Mouse (Mus musculus) midbrain, embryonic 15.5 days (tissue): ENCODE data around the gene Trf. TPM values are rescaled to one million over a fixed set of nuclear protein-coding genes. Genes with fewer than 3 reads are reported as not detected.

Source experiments
- ATAC-seq: fragments of 200-750 bp; cut with Nextera tagmentation; replicated peaks from 2 replicates; pipeline ENCODE4 v1.8.0; 2017; ENCODE audit warnings: moderate TSS enrichment
- H3K27ac ChIP-seq: fragments of 300-500 bp; sonication (generic); 2 replicates; pipeline ENCODE4 v1.5.1; 2015; ENCODE audit warnings: mild to moderate bottlenecking, inconsistent platforms
- H3K27me3 ChIP-seq: fragments of 300-500 bp; sonication (generic); replicated peaks from 2 replicates; pipeline ENCODE4 v1.6.1; 2015; ENCODE audit warnings: inconsistent platforms
- H3K36me3 ChIP-seq: fragments of 300-500 bp; sonication (generic); replicated peaks from 2 replicates; pipeline ENCODE4 v1.6.1; 2015; ENCODE audit warnings: inconsistent platforms
- H3K4me1 ChIP-seq: fragments of 300-500 bp; sonication (generic); 2 replicates; pipeline ENCODE4 v1.6.1; 2015; ENCODE audit warnings: inconsistent platforms
- H3K4me2 ChIP-seq: fragments of 300-500 bp; sonication (generic); 2 replicates; pipeline ENCODE4 v1.6.1; 2015; ENCODE audit warnings: inconsistent platforms, mild to moderate bottlenecking, moderate library complexity
- H3K4me3 ChIP-seq: fragments of 300-500 bp; sonication (generic); 2 replicates; pipeline ENCODE4 v1.5.1; 2015; ENCODE audit warnings: mild to moderate bottlenecking, inconsistent platforms
- H3K9ac ChIP-seq: fragments of 300-500 bp; sonication (generic); 2 replicates; pipeline ENCODE4 v1.6.1; 2015; ENCODE audit warnings: mild to moderate bottlenecking, inconsistent platforms
- H3K9me3 ChIP-seq: fragments of 300-500 bp; sonication (generic); 2 replicates; pipeline ENCODE4 v1.6.1; 2016; ENCODE audit warnings: inconsistent platforms
- WGBS: fragments of 180-500 bp; shearing (Covaris S2); methylation state at CpG from one replicate; pipeline ENCODE4 v1.1.7; 2015; ENCODE audit warnings: mixed read lengths; 5-methylcytosine and 5-hydroxymethylcytosine counted together
- polyA plus RNA-seq: library from polyadenylated mRNA; unstranded; fragments of >200 nt; fragmentation: Nextera tagmentation; extraction: Ambion mirVana; gene quantifications from 2 replicates; pipeline ENCODE4 v1.2.1, GENCODE M21; 2015

Gene Trf
- polyA plus RNA-seq, 1 experiment from 2014 or later: 35.0 TPM

DNA sequence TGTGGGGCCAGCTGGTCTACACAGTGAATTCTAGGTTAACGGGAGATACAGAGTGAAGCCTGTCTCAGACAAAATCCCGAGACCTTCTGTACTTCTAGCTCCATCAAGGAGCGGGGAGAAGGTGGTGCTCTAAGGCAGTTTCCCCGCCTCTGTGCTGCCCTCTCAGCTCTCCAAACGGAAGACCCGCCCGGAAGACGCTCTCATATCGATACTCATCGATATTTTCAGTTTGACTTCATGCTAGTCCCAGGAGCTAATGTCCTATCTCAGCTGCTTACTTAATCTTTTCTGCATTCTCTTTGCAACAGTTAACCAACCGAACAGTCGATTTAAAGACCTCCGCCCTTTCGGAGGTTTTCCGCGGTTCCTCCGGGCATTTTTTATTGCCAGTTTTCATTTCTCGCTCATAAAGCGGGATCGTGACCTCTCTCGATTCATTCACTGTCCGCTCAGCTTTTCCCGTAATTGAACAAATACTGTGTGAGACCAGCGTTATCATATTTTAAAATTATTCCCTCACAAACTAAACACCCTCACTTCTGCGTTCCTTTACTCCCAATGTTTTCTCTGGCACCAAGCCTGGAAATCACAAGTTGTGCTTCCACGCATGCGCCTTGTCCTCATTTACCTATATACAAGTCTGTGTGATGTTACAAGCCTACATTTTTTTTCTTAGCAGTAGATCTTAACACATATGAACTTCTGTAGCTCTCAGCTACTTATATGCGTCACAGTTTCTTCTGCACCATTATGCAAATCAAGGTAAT, 17.4 kb downstream of the Trf start:
- H3K27ac ChIP-seq: no peak overlapping the region
- no peaks in the 10 kb centered on the region for H3K9me3 ChIP-seq
- 0 out of 2 replicates have a peak, but pooled peaks cover 3% of the 10 kb centered on the region for H3K4me1 ChIP-seq
- no peak overlapping the region for H3K4me2 ChIP-seq
- ATAC-seq: no peak
- H3K27me3 ChIP-seq: no peaks in the 10 kb centered on the region
- no peak overlapping the region for H3K9ac ChIP-seq
- no peaks in the 10 kb centered on the region for H3K36me3 ChIP-seq
- H3K4me3 ChIP-seq: no peak overlapping the region
- 77% methylated on average over 28 of the region's 28 CpGs for WGBS

- 52% methylated on average over 6 of the region's 6 CpGs for WGBS
- Histone ChIP-seq H3K4me3 (no peak overlapping the region), H3K9ac (no peak overlapping the region), H3K27me3 (no peaks in the 10 kb centered on the region), H3K27ac (no peak overlapping the region), H3K9me3 (no peaks in the 10 kb centered on the region), H3K36me3 (no peaks in the 10 kb centered on the region), H3K4me2 (no peak overlapping the region), H3K4me1 (0 out of 2 replicates have a peak, but pooled peaks cover 3% of the 10 kb centered on the region)
- no peak for ATAC-seq
Measured at GRCm38 (mm10) chr9:103208802-103209423, 21.3 kb downstream of the Trf start.

GRCm38 (mm10) chr9:103207846-103208245, 22.4 kb downstream of the Trf start:
- WGBS: 10% methylated on average over 16 of the region's 16 CpGs
- Histone ChIP-seq H3K4me3 (peak overlapping the region; percentile 28), H3K4me2 (peak overlapping the region; percentile 54), H3K9me3 (no peaks in the 10 kb centered on the region), H3K9ac (no peak overlapping the region), H3K27me3 (no peaks in the 10 kb centered on the region), H3K4me1 (0 out of 2 replicates have a peak, but pooled peaks cover 3% of the 10 kb centered on the region), H3K27ac (no peak overlapping the region), H3K36me3 (no peaks in the 10 kb centered on the region)
- peak; percentile 73; the same call in 1 of the 2 replicates for ATAC-seq

GRCm38 (mm10) chr9:103205786-103206185, 24.5 kb downstream of the Trf start:
- Histone ChIP-seq H3K9me3 (no peaks in the 10 kb centered on the region), H3K4me3 (no peak overlapping the region), H3K27ac (no peak overlapping the region), H3K4me1 (peaks cover 9% of the 10 kb centered on the region), H3K36me3 (no peaks in the 10 kb centered on the region), H3K4me2 (no peak overlapping the region), H3K9ac (no peak overlapping the region), H3K27me3 (no peaks in the 10 kb centered on the region)
- 92% methylated on average over 5 of the region's 5 CpGs for WGBS
- ATAC-seq: no peak

- under 1% methylated on average over 45 of the region's 45 CpGs for WGBS
- H3K36me3 ChIP-seq: peaks cover 15% of the 10 kb centered on the region
Measured at GRCm38 (mm10) chr9:103201561-103202260, 28.5 kb downstream of the Trf start, which contains the start of gene Srprb. Gene Srprb (minus strand): TSS chr9:103202137.

DNA sequence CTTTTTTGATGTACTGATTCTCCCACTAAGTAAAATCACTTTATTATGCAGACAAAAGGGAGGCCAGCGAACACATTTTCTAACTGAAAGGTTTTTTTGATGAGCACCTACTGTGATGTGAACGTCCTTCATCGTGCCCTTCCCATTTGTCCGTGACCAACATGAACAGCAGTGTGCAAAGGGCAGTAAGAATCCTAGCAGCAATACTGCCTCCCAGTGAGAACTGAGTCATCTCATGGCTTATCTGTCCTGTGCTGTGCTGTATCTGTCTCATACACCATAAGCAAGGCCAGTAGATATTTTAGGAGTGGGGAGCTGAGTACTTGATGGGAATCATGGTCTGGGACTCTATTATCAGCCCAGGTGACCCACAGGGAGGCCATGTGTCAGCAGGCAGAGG, 41.8 kb downstream of the Trf start:
- peaks cover 10% of the 10 kb centered on the region for H3K36me3 ChIP-seq
- no peak overlapping the region for H3K4me2 ChIP-seq
- H3K4me3 ChIP-seq: no peak overlapping the region
- H3K27me3 ChIP-seq: no peaks in the 10 kb centered on the region
- H3K9ac ChIP-seq: no peak overlapping the region
- H3K27ac ChIP-seq: no peak overlapping the region
- WGBS: 81% methylated on average over 4 of the region's 4 CpGs
- ATAC-seq: no peak
- no peaks in the 10 kb centered on the region for H3K4me1 ChIP-seq
- H3K9me3 ChIP-seq: no peaks in the 10 kb centered on the region

More at GRCm38 (mm10) chr9:103201561-103202260, 28.5 kb downstream of the Trf start, which contains the start of gene Srprb:
- H3K4me3 ChIP-seq: peak within 1 kb of the TSS; percentile 75
- peak within 1 kb of the TSS; percentile 60 for H3K4me2 ChIP-seq
- peak within 1 kb of the TSS; percentile 43 for H3K9ac ChIP-seq
- no peaks in the 10 kb centered on the region for H3K27me3 ChIP-seq
- peaks cover 10% of the 10 kb centered on the region for H3K4me1 ChIP-seq
- no peaks in the 10 kb centered on the region for H3K9me3 ChIP-seq
- H3K27ac ChIP-seq: peak within 1 kb of the TSS; percentile 81
- peak; percentile 98 for ATAC-seq

DNA sequence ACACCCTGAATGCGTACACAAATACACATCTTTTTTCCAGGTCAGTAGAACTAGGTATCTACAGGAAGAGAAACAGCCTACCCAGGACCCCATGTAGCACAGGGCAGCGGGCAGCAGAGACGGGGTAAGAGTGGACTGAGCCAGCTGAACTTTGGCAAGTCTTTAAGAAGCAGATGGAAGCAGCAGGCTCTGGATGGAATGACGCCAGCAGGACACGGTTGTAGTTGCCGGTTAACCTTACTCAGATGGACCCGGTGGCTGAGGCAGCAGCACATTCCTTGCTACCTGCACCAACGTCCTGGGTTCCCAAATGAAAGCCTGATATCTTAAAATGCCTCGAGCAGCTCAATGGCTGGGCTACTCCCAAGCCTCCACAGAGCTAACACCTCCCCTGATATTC, 43.5 kb downstream of the Trf start:
- H3K4me1 ChIP-seq: no peaks in the 10 kb centered on the region
- ATAC-seq: no peak
- H3K9ac ChIP-seq: no peak overlapping the region
- H3K36me3 ChIP-seq: peaks cover 10% of the 10 kb centered on the region
- no peak overlapping the region for H3K27ac ChIP-seq
- no peak overlapping the region for H3K4me3 ChIP-seq
- H3K27me3 ChIP-seq: no peaks in the 10 kb centered on the region
- WGBS: 68% methylated on average over 9 of the region's 9 CpGs
- H3K4me2 ChIP-seq: no peak overlapping the region
- H3K9me3 ChIP-seq: no peaks in the 10 kb centered on the region

- no peak overlapping the region for H3K4me3 ChIP-seq
- WGBS: 91% methylated on average over 8 of the region's 8 CpGs
- H3K27me3 ChIP-seq: no peaks in the 10 kb centered on the region
- peaks cover 3% of the 10 kb centered on the region for H3K4me1 ChIP-seq
- no peak for ATAC-seq
- H3K27ac ChIP-seq: no peak overlapping the region
- H3K9ac ChIP-seq: no peak overlapping the region
- peaks cover 10% of the 10 kb centered on the region for H3K36me3 ChIP-seq
- H3K4me2 ChIP-seq: no peak overlapping the region
- H3K9me3 ChIP-seq: no peaks in the 10 kb centered on the region
Measured at GRCm38 (mm10) chr9:103185946-103186345, 44.3 kb downstream of the Trf start.

DNA sequence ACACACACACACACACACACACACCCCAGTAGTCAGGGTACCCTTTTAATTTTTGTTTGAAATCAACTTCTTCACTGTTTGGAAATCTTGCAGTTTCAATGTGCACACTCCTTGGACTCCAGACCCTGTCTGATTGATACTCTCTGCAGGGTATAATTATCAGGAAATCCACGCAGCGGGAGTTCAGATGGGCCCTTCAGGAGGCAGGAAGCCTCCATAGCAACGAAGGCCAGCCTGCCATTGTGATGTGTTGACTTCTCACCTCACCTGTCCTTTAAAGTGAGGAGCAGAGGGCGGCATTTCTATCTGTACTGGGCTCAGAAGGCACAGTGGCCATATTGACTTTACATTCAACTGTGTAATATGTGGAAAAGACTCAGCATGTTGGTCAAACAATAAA, 45.4 kb downstream of the Trf start:
- Histone ChIP-seq H3K27me3 (no peaks in the 10 kb centered on the region), H3K9ac (no peak overlapping the region), H3K4me1 (peaks cover 13% of the 10 kb centered on the region), H3K4me3 (no peak overlapping the region), H3K4me2 (no peak overlapping the region), H3K27ac (no peak overlapping the region), H3K36me3 (no peaks in the 10 kb centered on the region; the same call in 1 of the 2 replicates), H3K9me3 (no peaks in the 10 kb centered on the region)
- no peak for ATAC-seq
- 80% methylated on average over 4 of the region's 4 CpGs for WGBS

DNA sequence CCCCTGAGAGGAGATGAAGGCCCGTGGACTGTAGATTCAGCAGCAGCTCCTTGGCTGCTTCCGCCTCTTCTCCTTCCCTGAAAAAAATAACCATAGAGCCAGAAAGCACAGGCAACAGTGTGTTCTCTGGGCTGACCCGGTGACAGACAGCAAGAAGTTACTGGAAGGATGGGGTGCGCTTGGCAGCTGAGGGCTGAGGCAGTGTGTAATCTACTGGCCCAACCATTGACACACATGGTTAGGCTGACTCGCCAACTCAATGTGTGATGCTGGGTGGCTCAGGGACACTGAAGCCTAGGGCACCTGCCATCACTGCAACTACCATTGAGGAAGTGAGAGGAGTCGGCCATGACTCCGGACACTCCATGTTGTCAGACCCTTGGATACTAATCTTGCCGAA, 48.4 kb downstream of the Trf start:
- Histone ChIP-seq H3K4me3 (no peak overlapping the region), H3K9me3 (no peaks in the 10 kb centered on the region), H3K4me1 (peaks cover 13% of the 10 kb centered on the region), H3K36me3 (no peaks in the 10 kb centered on the region; the same call in 1 of the 2 replicates), H3K27me3 (no peaks in the 10 kb centered on the region), H3K27ac (no peak overlapping the region), H3K9ac (no peak overlapping the region), H3K4me2 (no peak overlapping the region)
- no peak for ATAC-seq
- WGBS: 89% methylated on average over 8 of the region's 8 CpGs

- no peak overlapping the region; the same call in 1 of the 2 replicates for H3K9ac ChIP-seq
Measured at GRCm38 (mm10) chr9:103180807-103181565, 49.3 kb downstream of the Trf start.

More at GRCm38 (mm10) chr9:103180807-103181565, 49.3 kb downstream of the Trf start:
- Histone ChIP-seq H3K4me1 (peaks cover 13% of the 10 kb centered on the region), H3K4me3 (peak overlapping the region; percentile 21), H3K27me3 (no peaks in the 10 kb centered on the region), H3K4me2 (peak overlapping the region; percentile 41), H3K9me3 (no peaks in the 10 kb centered on the region), H3K36me3 (no peaks in the 10 kb centered on the region; the same call in 1 of the 2 replicates), H3K27ac (peak overlapping the region; percentile 40; the same call in 1 of the 2 replicates)
- peak; percentile 62 for ATAC-seq
- 5% methylated on average over 20 of the region's 20 CpGs for WGBS
